Mouse (Mus musculus) liver, postnatal 0 days (tissue): Measurements from ENCODE around the gene Polk. TPM values are rescaled to one million over a fixed set of nuclear protein-coding genes. Genes with fewer than 3 reads are reported as not detected.

Experiments
- ATAC-seq: fragments of 200-750 bp; cut with Nextera tagmentation; 2 replicates; pipeline ENCODE4 v1.8.0; 2017; ENCODE audit warnings: mild to moderate bottlenecking, moderate library complexity
- DNase-seq: peaks from one replicate; pipeline ENCODE4 v3.0.0-alpha.2; 2016
- H3K27ac ChIP-seq: fragments of 300-500 bp; sonication (generic); 2 replicates; pipeline ENCODE4 v1.5.1; 2014; ENCODE audit warnings: antibody characterized with exemption, moderate library complexity, mild to moderate bottlenecking, low read depth
- H3K27me3 ChIP-seq: fragments of 300-500 bp; sonication (generic); 2 replicates; pipeline ENCODE4 v1.6.1; 2014; ENCODE audit warnings: low read length, control low read depth, mixed read lengths; ENCODE audit not compliant: insufficient read depth
- H3K36me3 ChIP-seq: fragments of 300-500 bp; sonication (generic); replicated peaks from 2 replicates; pipeline ENCODE4 v1.6.1; 2014; ENCODE audit warnings: mild to moderate bottlenecking, control low read depth, low read length, moderate library complexity, mixed read lengths; ENCODE audit not compliant: insufficient read depth
- H3K4me1 ChIP-seq: fragments of 300-500 bp; sonication (generic); 2 replicates; pipeline ENCODE4 v1.6.1; 2014; ENCODE audit warnings: antibody characterized with exemption, mild to moderate bottlenecking, control low read depth; ENCODE audit not compliant: insufficient read depth
- H3K4me2 ChIP-seq: fragments of 300-500 bp; sonication (generic); 2 replicates; pipeline ENCODE4 v1.6.1; 2014; ENCODE audit warnings: low read depth, mild to moderate bottlenecking, low read length, moderate library complexity, mixed read lengths
- H3K4me3 ChIP-seq: fragments of 300-500 bp; sonication (generic); 2 replicates; pipeline ENCODE4 v1.5.1; 2014; ENCODE audit warnings: low read depth, low read length
- H3K9ac ChIP-seq: fragments of 300-500 bp; sonication (generic); replicated peaks from 2 replicates; pipeline ENCODE4 v1.6.1; 2014; ENCODE audit warnings: mild to moderate bottlenecking, moderate library complexity
- H3K9me3 ChIP-seq: fragments of 300-500 bp; sonication (generic); 2 replicates; pipeline ENCODE4 v1.6.1; 2016; ENCODE audit warnings: mild to moderate bottlenecking, control low read depth, low read length, mixed read lengths
- CTCF ChIP-seq: sonication (generic); IDR thresholded peaks from 2 replicates; pipeline ENCODE4 v1.5.1; 2016; ENCODE audit warnings: antibody characterized with exemption, low read depth
- EP300 ChIP-seq: IDR thresholded peaks from 2 replicates; pipeline ENCODE4 v1.6.1; 2016; ENCODE audit warnings: antibody characterized with exemption, low read depth, mild to moderate bottlenecking
- WGBS: fragments of 180-500 bp; shearing (Covaris S2); extraction: QIAGEN DNeasy Blood & Tissue Kit; methylation state at CpG from one replicate; pipeline ENCODE4 v1.1.7; 2014; ENCODE audit not compliant: insufficient replicate concordance; 5-methylcytosine and 5-hydroxymethylcytosine counted together
- polyA plus RNA-seq: library from polyadenylated mRNA; unstranded; fragments of >200 nt; fragmentation: Nextera tagmentation; extraction: Ambion mirVana; gene quantifications from 2 replicates; pipeline ENCODE4 v1.2.1, GENCODE M21; 2015

Polk gene
- polyA plus RNA-seq, 1 experiment from 2014 or later: 1.3 TPM

- H3K9ac ChIP-seq: no peak within 1 kb of the TSS
- H3K4me3 ChIP-seq: no peak within 1 kb of the TSS
- no peak for TF ChIP-seq EP300
- TF ChIP-seq CTCF: no peak
- peaks cover 17% of the 10 kb centered on the region; the same call in 1 of the 2 replicates for H3K36me3 ChIP-seq
- no peak within 1 kb of the TSS for H3K4me2 ChIP-seq
- ATAC-seq: no peak
- WGBS: 88% methylated on average over 3 of the region's 3 CpGs
- no peak within 1 kb of the TSS for H3K27ac ChIP-seq
- H3K4me1 ChIP-seq: no peaks in the 10 kb centered on the region
- DNase-seq: no peak
- H3K27me3 ChIP-seq: no peaks in the 10 kb centered on the region
- H3K9me3 ChIP-seq: peaks cover 2% of the 10 kb centered on the region; the same call in 1 of the 2 replicates
These were observed 51.9 kb downstream of the Polk start, which contains the start of gene Gm17622 for GRCm38 (mm10) chr13:96490433-96490832. Gene Gm17622 (plus strand): TSS chr13:96490733.

GRCm38 (mm10) chr13:96487968-96488367, 54.4 kb downstream of the Polk start:
- WGBS: 85% methylated on average over 6 of the region's 6 CpGs

GRCm38 (mm10) chr13:96487230-96487629, 55.1 kb downstream of the Polk start:
- TF ChIP-seq CTCF (no peak), EP300 (no peak)
- Histone ChIP-seq H3K9me3 (peaks cover 3% of the 10 kb centered on the region; the same call in 1 of the 2 replicates), H3K4me2 (no peak overlapping the region), H3K4me3 (no peak overlapping the region), H3K4me1 (no peaks in the 10 kb centered on the region), H3K27me3 (no peaks in the 10 kb centered on the region), H3K27ac (no peak overlapping the region), H3K9ac (no peak overlapping the region), H3K36me3 (peaks cover 18% of the 10 kb centered on the region)
- 72% methylated on average over 6 of the region's 6 CpGs for WGBS
- DNase-seq: no peak
- no peak for ATAC-seq

More at GRCm38 (mm10) chr13:96487968-96488367, 54.4 kb downstream of the Polk start:
- Histone ChIP-seq H3K4me3 (no peak overlapping the region), H3K36me3 (peaks cover 14% of the 10 kb centered on the region), H3K27ac (no peak overlapping the region), H3K27me3 (no peaks in the 10 kb centered on the region), H3K4me1 (no peaks in the 10 kb centered on the region), H3K4me2 (no peak overlapping the region), H3K9me3 (peaks cover 3% of the 10 kb centered on the region; the same call in 1 of the 2 replicates), H3K9ac (no peak overlapping the region)
- no peak for TF ChIP-seq CTCF
- TF ChIP-seq EP300: no peak
- no peak for DNase-seq
- no peak for ATAC-seq

- WGBS: 88% methylated on average over 1 of the region's 1 CpGs
- Histone ChIP-seq H3K4me2 (no peak overlapping the region), H3K4me1 (no peaks in the 10 kb centered on the region), H3K4me3 (no peak overlapping the region), H3K27ac (no peak overlapping the region), H3K9me3 (no peaks in the 10 kb centered on the region), H3K9ac (no peak overlapping the region), H3K27me3 (no peaks in the 10 kb centered on the region), H3K36me3 (peaks cover 4% of the 10 kb centered on the region)
- no peak for TF ChIP-seq CTCF
- TF ChIP-seq EP300: no peak
- no peak for DNase-seq
- ATAC-seq: no peak
These were observed 63.4 kb downstream of the Polk start for GRCm38 (mm10) chr13:96478991-96479390.

- WGBS: 67% methylated on average over 4 of the region's 4 CpGs
- H3K27me3 ChIP-seq: no peaks in the 10 kb centered on the region
- no peaks in the 10 kb centered on the region for H3K4me1 ChIP-seq
- no peak overlapping the region for H3K27ac ChIP-seq
- no peaks in the 10 kb centered on the region for H3K9me3 ChIP-seq
- H3K4me2 ChIP-seq: no peak overlapping the region
- no peak for ATAC-seq
- no peak for DNase-seq
- TF ChIP-seq CTCF (no peak), EP300 (no peak)
- no peaks in the 10 kb centered on the region for H3K36me3 ChIP-seq
- H3K9ac ChIP-seq: no peak overlapping the region
- no peak overlapping the region for H3K4me3 ChIP-seq
These were observed 65.2 kb downstream of the Polk start for GRCm38 (mm10) chr13:96477226-96477625.

- Histone ChIP-seq H3K4me3 (no peak within 1 kb of the TSS), H3K4me1 (no peaks in the 10 kb centered on the region), H3K9ac (no peak within 1 kb of the TSS), H3K36me3 (no peaks in the 10 kb centered on the region), H3K9me3 (no peaks in the 10 kb centered on the region), H3K4me2 (no peak within 1 kb of the TSS), H3K27me3 (no peaks in the 10 kb centered on the region), H3K27ac (no peak within 1 kb of the TSS)
- no peak for TF ChIP-seq CTCF
- no peak for TF ChIP-seq EP300
- DNase-seq (no peak), ATAC-seq (no peak)
- 83% methylated on average over 14 of the region's 14 CpGs for WGBS
These were observed 71.4 kb downstream of the Polk start, which contains the start of gene Ankdd1b for GRCm38 (mm10) chr13:96470957-96471356. Gene Ankdd1b (minus strand): TSS chr13:96471198.
